Mouse (Mus musculus): Measurements from ENCODE around the gene Aifm3.

Gene Aifm3

DNA sequence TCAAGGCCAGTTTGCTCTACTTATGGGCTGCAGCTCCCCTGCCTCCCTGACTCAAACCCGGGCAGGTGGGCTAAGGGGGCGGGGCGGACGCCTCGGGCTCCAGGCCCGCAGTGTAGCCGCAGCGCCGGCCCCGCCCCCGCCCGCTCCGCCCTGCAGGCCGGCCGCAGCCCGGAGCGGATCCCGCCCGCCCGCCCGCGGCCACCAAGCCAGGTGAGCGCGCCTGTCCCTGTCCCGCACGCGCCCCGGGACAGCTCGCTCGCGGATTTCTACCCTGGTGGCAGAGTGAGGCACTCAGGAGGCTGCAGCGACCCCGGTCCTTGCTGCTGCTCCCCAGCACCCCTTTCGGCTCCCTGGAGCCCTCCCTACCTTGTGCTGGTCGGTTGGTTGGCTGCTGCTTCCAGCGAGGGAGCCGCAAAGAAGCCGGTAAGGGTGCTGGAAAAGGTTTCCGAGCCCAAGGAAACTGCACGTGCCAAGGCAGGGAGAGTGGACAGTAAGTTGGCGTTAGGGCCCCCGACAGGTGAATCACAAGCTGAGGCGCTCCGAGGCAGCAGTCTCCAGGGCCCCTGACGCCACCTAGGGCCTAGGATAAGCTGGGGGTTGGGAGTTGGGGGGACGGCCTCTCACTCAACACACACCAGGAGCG, at the start of gene Aifm3:
Aifm3 (plus strand) TSS at position 143 of the 643 bp plus-strand sequence.
- DNase-seq (ENCODE audit: low spot score), result peak; percentile 45

DNA sequence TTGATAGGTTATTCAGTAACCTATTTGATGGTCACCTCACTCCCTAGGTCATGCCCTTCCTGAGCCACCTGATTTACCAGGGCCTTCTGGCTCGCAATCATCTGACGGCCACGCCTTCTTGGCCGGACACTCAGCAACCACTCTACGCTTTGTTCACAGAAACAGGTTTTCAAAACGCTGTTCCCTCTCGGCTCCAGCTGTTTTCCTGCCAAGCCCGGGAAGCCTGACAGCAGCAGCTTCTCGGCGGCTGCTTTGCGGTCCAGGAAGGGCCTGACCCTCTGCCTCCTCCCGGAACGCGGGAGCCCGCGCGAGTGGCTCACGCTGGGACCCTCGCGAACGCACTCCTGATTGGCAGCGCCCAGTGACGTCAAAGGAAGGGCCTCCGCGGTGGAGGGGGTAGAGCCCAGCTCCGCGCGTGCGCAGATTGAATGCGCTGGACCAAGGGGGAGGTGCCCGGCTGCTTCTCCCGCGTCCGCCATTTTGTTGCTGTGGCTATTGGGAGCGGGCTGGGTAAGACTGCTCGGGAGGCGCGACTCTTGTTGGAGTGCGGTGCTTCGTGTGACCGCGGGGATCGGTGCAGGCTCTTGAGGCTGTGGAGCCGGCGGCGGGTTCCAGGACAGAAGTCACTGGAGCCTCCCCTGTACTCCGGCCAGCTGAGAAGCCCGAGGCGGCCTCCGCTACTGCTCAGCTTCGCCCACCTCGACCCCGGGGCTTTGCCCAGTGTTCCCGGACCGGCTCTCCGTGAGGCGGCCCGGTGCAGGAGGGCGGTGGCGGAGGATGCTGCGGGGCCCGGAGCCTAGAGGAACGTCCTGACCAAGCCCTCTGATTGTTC, 37.7 kb upstream of the Aifm3 start, which contains the start of gene Crkl:
Crkl (plus strand) TSS at position 447 of the 832 bp plus-strand sequence.
- DNase-seq (ENCODE audit: low spot score), result peak; percentile 99

DNA sequence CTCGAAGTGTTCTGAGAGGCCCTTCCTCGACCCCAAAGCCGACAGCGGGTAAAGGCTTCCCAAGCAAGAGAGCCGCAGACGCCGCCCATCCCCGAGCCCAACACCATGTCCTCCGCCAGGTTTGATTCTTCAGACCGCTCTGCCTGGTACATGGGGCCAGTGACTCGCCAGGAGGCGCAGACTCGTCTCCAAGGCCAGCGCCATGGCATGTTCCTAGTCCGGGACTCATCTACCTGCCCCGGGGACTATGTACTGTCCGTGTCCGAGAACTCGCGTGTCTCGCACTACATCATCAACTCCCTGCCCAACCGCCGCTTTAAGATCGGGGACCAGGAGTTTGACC, 37.1 kb upstream of the Aifm3 start:
- DNase-seq (ENCODE audit: low spot score), result no peak

DNA sequence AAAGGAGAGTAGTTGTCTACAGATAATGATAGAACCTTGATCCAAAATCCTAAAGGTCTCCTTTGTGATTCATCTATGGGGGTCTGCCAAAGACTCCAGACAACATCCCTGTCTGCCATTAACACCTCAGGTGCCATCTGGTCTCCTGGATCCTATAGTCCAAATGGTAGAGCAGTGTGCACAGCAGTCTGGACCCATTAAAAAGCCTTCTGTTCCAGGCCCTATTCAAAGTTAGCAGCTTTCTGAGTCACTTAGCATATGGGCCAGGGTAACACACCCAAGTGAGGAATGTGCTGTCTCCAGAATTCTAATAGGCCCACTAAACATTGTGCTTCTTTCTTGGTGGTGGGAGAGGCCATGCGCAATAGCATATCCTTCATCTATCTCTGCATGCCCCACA, 32.5 kb upstream of the Aifm3 start:
- DNase-seq (ENCODE audit: low spot score), result no peak

DNA sequence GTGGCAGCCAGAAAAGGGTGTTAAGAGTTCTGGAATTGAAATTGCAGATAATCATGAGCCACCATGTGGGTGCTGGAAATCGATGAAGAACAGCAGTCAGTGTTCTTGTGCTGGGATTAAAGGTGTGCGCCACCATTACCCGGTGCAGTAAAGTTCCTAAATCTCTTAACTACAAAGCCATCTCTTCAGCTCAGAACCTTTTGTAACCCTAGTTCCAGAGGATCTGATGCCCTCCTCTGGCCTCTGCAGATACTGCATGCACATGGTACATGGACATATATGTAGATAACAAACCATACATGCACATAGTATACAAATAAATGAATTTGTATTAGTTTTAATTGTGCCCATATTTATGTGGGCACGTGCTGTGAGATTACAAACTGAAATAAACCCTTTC, 29.2 kb upstream of the Aifm3 start:
- no peak for DNase-seq (ENCODE audit: low spot score)

DNA sequence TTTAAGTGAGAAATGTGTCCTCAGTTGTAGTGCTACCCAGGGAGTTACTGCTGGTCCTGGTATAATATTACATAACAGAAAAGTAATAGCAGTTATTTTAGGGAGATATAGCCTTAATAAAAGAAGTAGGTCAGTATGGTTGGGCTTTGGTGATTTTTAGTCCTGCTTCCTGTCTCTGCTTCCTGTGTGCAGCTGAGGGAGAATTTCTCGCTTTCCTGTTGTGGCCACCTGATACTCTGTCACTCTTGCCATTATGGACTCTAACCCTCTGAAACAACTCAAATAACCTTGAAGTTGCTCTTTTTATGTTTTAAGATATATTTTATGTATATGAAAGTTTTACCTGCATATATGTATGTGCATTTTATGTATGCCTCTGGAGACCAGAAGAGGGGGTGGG, 27.8 kb upstream of the Aifm3 start:
- no peak for DNase-seq (ENCODE audit: low spot score)

DNA sequence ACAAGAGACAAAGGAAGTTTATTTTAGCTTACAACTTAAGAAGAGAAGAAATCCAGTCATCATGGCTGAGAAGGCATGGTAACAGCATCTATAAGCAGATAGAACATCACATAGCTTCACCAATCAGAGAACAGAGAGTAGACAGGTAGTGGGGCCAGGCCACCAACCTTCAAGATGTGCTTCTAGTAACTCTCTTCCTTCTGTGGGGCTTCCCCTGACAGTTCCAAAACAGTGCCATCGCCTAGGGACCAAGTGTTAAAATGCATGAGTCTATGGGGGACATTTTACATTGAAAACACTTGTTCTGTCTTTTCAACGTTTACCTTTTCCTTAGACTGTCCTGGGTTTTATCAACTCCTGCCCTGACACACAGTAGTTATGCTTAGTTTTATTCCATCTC, 26.2 kb upstream of the Aifm3 start:
- DNase-seq (ENCODE audit: low spot score), result no peak

DNA sequence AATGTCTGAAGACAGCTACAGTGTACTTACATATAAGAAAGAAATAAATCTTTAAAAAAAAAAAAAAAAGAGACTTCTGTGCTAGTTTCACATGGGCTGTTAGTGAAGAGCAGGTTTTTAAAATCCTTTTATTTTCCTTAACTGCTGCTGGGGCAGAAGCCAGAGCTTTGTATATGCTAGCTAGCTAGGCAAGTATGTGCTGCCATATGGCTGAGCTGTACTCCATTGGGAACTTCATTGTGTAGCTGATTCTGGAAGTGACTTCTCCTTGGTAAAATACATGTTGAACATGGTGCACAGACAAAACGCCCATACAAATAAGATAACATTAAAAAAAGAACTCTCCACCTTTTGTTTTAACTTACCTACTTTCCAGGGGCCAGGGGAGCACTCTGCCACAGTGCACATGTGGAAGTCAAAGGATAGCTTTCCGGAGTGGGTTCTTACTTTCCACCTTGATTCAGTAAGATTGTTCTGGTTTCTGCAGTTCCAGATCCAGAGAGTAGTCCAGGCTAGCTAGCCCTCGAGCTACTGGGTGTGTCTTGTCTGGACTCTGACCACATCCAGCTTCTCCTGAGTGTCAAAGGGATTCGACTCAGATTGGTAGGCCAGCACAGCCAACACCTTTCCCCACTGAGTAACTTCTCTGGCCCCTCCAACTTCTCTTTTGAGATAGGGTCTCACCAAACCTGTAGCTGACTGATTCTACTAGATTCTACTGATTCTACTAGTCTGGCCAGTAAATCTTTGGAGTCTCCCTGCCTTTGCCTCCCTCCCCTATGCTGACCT, 22.3 kb upstream of the Aifm3 start:
- no peak for DNase-seq (ENCODE audit: low spot score)

DNA sequence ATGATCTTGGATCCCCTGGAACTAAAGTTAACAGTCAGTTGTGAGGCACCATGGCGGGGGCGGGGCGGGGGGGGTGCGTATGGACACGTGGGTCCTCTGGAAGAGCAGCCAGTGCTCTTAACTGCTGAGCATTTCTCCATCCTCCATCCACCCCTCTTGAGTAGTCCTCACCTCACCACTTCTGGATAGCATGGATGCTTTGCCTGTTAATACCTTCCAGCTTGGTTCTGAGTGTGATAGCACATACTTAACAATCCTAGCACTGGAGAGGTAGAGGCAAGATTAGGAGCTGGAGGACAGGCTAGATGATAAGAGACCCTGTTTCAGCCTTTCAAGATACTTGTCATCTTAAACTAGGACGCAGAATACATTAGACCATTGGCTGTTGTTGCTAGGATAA, 16.9 kb upstream of the Aifm3 start:
- DNase-seq (ENCODE audit: low spot score), result no peak

DNA sequence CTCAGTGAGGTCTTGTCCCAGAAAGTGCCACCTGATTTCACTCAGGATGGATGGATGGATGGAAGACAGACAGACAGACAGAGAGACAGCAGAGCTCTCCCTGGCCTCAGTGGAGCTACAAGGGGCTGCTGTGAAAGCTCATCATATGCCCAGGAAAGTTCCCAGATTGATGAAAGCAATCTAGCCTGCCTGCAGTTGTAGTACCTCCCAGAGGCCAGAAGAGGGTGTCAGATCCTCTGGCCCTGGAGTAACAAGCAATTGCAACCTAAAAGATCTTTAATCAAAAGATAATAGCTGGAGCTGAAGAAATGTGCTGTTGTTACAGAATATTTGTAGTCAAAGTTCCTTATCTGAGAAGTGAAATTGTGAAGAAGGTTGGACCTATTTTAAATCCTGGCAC, 15.3 kb upstream of the Aifm3 start:
- no peak for DNase-seq (ENCODE audit: low spot score)

DNA sequence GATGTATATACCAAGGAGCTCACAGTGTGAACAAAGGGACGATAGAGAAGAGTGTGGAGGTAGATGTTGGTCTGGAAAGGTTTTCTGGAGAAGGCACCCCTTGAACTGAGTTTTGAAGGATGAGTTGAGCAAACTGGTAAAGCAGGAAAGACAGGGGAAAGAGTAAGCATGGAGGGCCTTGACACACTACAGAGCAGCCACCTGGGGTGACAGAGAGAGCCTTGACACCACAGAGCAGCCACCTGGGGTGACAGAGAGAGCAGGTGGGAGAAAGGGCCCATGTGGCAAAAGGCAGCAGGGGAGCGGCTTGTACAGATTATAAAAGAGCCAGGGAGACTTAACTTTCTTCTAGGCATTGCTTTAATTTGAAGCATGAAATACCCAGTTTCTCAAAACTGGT, 14.7 kb upstream of the Aifm3 start:
- DNase-seq (ENCODE audit: low spot score), result no peak

DNA sequence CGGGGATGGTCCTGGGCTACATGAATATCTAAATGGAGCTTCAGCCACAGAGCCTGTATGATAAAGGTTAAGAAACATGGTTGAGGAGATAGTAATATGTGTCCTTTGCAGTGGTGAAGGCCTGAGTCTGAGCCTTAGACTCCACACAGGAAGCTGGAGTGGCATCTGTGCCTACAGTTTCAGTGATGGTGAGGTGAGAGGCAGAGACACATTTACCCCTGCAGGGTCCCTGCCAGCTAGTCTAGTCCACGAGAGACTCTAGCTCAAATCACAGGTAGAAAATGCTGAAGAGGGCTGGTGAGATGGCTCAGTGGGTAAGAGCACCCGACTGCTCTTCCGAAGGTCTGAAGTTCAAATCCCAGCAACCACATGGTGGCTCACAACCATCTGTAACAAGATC, 14.1 kb upstream of the Aifm3 start:
- DNase-seq (ENCODE audit: low spot score), result no peak

DNA sequence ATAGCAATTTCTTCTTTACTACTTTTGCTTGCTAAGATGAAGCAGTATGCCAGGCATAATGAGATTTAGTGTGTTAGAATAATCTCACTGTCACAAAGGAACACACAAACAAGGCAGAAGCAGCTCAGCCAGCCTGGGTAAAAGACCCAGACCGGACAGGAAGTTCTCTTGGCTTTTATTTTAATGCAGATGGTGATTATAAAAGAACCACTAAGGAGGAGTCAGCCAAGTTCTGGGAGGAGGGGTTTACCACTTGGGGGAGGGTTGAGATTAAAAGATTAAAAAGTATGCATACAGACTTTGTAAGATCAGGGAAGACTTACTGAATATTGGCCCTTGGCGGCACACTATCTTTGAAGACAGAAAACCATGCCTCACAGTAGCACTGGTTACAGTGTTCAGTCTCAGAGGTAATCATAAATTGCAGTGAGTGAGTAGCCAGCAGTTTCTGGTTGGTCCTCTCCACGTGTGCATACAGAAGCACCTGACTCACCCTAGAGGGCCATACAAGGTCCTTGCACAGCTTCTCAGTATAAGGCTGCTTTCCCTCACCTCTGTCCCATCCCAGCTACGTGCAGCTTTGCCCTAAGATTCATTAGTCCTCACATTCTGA, 11.0 kb upstream of the Aifm3 start:
- no peak for DNase-seq (ENCODE audit: low spot score)

DNA sequence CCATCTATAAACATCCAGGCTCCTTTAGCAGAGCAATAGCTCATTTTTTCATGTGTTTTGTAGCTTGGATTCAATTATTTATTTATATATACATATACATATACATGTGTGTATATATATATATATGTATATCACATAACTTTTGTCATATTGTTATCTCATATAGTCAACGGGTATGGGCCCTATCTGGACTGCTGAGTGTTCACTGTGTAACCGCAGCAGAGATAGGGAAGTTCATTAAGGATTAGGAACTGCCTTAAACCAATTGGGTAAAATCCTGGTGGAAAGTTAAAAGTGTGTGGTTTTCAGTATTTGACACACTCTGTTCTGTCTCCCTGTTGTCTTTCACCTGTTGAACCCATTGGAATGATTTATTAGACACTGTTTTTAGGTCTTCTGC, 7.9 kb upstream of the Aifm3 start:
- DNase-seq (ENCODE audit: low spot score), result no peak

DNA sequence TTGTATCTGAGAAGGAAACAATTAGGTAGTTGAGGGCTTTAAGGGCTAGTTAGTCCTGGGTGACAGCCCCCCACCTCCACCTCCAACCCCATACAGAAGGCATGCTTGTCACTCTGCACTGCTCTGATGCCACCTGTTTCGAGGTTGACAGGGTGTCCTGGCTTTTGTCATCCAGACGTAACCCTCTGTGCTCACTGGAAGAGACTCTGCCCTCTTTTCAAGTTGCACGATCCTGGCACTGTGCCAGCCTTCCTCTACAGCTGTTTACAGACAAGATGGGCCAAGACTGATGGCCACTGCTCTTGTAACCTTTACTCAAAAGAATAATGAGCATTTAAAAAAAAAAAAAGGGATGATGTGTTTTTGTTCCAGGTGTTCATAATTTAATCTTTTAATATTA, 2.9 kb upstream of the Aifm3 start:
- DNase-seq (ENCODE audit: low spot score), result no peak

DNA sequence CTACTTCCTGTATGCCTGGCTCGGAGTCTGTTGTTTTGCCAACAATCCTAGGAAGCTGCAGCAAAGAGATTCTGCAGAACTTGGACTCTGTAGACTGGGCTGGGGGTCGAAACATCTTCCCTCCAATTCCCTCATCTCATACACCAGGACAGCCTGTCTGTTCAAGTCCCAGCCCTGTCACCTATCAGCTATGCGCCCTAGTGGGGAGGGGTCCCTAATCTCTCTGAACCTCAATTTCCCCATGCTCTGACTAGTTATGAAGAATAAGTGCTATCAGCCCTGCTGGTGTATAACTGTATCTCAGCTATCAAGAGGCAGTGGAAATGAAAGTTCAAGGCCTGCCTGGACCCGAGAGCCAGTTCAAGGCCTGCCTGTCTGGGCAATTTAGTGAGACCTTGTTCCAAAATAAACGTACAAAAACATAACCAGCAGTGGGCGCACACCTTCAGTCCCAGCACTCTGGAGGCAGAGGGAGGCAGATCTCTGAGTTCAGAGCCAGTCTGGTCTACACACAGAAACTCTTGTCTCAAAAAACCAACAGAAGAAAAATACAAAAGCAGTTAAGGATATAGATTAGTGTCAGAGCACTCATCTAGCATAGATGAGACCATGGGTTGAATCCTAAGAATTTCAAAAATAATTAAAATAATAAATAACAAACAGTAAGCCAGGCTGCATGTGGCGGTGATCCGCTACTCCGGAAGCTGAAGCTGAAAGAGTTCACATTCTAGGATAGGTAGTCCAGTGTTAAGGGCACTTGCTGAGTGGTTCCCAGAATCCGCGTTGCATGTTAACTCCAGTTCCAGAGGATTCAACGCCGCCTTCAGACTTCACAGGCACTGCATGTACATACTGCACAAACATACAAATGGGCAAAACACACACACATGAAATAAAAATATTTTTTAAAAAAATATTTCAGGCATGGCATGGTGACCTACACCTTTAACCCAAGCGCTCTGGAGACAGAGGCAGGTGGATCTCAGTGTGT, 638 bp upstream of the Aifm3 start:
- DNase-seq (ENCODE audit: low spot score), result no peak

DNA sequence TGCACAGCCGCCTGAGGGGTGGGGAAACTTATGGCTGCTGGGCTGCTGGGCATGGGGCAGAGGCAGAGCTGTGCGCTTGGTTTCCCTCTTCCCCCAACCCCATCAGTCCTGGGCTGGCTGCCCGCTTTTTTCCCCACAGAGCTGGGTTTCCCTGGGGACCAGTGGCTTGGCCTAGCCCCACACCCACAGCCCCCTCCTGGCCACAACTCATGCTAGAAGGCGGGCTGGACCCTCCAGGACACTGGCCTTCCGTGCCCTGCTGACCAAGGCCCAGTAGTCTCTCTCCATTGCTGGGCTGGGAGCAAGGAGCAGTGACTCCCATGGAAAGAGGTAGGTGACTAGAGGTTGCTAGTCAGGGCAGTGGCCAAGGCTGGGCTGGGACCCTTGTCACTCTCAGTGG, 1.7 kb downstream of the Aifm3 start:
- DNase-seq (ENCODE audit: low spot score), result no peak

DNA sequence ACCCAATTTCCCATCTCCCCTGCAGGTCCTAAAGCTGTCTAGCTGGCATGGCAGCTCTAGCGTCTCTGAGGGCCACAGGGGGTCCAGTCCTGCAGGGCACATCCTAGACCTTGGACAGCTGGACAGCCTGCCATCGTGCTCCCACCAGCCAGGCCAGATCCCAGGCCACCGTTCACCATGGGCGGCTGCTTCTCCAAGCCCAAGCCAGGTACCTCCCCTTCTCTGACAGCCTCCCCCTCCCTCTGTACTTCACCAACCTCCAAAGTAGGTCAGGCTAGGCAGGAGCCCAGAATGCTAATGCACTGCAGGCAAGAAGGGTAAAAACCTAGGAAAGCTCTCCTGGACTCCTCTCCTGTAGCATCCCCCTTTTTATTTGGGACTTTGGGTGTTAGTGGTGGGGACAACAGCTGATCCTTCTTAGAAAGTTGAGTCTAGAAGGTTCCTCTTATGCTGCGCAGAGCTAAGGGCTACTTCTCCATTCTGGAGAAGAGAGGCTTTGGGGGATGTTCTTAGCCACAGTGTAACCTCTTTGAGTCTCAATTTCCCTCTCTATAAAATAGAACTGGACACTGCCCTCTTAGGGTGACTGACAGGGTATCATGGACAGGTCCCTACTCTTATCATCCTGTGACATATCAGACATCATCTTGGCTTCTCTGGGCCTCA, 2.6 kb downstream of the Aifm3 start:
- no peak for DNase-seq (ENCODE audit: low spot score)

DNA sequence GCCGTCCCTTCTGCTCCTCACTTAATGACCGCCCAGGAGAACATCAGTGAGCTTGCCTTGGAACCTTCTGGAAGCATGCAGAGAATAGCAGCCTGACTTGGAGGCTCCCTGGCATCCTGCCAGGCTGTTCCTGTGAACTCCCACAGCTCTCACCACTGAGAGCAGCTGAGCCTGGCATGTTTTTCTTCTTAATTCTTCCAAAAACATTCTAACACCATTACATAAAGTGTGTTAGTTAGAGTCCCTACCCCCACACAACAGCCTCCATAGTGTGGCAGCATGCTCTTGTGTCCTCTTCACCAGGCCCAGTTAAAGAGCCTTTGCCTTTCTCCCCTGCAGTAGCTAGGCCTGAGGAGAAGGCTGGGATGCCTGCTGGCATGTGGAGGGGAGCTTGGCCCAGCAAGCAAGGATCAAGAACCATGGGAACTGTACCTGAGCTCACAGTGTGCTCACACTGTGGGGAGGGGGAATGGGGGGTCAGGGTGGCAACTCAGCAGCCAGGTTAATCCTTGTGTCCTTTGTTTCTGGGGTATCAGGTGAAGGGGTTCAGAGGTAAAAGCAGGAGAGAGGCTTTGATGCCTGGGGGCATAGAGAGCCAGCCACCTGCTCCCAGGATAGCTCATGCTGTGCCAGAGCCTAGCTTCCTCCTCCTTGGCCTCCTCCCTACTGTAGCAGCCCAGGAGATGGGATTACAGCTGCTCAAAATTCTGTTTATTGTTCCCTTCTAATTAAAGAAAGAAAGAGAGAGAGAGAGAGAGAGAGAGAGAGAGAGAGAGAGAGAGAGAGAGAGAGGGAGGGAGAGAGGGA, 7.3 kb downstream of the Aifm3 start:
- peak; percentile 51 for DNase-seq (ENCODE audit: low spot score)
